Mouse (Mus musculus) A20 (cell line): ENCODE measurements around the gene Slf2.

Source experiments
- DNase-seq: peaks from one replicate; pipeline ENCODE4 v3.0.0-alpha.2; 2011; ENCODE audit warnings: low read depth, low spot score

Gene Slf2

DNA sequence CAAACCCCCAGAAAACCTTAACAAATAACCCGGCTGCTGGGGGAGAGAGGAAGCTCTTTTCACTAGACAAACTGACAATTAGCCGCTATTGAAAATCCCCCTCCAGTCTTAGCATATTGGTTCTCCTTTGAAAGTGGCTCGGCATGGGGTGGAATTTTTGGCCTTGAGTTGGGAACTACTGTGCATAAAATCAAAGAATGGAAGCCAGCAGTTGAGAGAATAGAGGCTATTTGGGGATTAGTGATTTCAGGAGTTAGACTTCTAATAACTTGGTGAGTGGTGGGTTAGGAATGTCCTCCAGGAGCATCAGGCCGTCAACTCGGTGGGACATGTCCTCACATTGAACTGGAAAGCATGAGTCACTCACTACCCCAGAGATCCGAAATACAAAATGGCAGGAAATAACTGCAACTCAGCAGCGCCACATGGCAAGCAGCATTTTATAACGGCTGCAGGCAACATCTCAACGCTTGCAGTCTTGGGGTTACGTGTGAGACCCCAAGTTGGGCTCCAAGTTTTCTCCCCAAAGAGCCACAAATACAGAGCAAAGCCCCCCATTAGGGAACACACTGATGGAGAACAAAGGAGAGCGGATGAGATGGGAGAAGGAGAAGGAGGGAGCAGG is 22.0 kb upstream of the Slf2 start:
- DNase-seq: no peak

DNA sequence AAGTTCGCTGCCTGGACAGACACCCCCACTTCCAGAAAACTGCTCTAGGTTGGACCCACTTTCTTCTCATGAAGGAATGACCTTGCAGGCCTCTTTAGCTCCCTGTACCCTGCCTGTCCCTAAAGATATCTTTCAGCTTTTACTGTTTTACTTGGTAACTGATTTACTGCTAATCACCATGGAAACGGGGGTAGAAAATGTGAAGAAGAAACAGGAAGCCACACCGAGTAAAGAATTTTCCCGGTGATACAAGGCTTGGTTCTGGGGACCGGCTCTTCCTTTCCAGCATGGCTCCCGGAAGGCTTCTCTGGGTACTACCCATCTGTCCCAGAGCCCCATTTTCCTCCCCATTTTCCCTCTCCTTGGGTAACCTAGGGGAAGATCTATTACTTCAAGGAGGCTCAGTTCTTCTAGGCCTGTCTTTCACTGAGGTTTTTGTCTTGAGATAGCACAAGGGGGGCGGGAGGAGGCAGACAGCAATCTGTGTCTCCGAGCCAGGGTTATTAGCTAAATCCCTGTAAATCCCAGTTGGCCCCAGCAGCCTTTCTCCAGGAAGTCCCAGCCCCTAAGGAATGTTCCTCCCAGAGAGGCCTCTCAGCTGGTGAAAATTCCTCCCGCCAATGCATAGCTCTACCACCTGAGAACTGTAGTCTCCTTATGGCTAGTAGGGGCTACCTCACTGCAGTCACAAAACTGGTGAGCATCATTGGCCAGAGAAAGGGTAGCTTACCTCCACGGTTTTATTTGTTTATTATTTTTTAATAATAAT is 16.3 kb upstream of the Slf2 start:
- DNase-seq: no peak

DNA sequence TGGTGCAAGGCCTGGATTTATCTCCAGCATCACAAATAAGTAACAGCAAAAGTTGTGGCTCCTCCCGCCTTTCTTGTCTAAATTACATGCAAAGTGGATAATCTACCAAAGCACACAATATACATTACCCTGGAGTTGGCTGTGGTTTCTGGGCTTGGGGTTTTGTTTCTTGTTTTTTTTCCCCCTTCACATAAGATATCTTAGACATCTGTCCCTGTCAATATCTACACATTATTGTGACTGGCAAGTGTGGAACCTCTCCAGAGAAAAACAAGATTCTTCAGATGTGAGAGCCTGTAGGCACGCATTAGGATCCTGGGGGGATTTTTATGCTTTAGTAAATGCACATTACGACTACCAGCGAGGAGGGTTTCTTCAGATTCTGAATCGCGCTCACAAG is 12.8 kb upstream of the Slf2 start:
- DNase-seq: no peak

DNA sequence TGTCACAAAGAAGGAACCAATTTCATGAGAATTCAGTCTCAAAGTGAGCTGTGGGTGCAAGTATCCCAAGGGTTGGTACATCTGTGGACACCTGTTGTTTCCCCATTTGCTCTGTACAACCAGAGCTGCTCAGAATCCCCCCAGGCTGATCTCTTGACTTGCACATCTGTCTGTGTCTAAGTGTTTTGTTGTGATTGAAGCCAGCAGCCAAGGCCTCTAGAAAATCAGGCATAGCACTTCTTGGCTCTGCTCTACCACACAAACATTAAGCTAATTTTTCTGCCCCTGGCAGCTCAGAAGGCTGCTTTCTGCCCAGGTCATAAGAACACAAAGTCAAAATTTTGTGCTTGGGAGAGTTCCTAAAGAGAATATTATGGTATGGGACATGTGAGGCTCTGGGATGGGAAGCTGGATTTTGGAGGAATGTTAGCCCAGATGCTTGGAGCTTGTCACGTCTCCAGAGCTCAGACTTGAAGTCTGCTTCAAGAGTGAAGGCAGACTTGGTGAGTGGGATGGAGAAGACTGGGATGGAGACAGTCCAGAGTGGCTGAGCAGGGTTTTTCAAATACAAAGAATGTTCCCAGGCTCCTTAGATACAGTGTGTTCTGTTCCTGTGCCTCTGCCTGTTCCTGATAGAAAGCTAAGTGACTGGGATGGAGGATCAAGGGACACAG is 9.3 kb upstream of the Slf2 start:
- no peak for DNase-seq

GRCm38 (mm10) chr19:44922521-44922920 is 8.4 kb upstream of the Slf2 start:
- no peak for DNase-seq

GRCm38 (mm10) chr19:44924699-44925098 is 6.3 kb upstream of the Slf2 start:
- DNase-seq: no peak

GRCm38 (mm10) chr19:44926781-44927180 is 4.2 kb upstream of the Slf2 start:
- DNase-seq: no peak

- DNase-seq: no peak
Measured at GRCm38 (mm10) chr19:44927250-44927649, 3.7 kb upstream of the Slf2 start.

DNA sequence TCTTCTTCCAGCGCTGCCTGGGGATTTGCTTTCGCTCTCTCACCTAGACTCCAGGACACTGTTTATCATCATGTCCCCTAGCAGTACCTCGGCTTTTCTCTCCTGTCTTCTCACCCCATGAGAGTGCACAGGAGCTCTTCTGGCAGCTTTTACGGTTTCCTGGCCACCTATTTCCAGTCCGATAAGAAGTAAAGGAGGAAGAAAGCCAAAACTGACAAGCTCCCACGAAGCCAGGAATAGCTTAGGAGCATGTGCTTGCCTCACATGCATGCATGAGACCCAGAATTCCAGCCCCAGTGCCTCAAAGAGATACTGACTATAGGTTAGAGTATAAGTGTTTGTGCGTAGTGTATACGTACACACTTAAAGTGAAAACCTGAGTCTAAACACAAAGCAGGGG is 2.8 kb upstream of the Slf2 start:
- no peak for DNase-seq

DNA sequence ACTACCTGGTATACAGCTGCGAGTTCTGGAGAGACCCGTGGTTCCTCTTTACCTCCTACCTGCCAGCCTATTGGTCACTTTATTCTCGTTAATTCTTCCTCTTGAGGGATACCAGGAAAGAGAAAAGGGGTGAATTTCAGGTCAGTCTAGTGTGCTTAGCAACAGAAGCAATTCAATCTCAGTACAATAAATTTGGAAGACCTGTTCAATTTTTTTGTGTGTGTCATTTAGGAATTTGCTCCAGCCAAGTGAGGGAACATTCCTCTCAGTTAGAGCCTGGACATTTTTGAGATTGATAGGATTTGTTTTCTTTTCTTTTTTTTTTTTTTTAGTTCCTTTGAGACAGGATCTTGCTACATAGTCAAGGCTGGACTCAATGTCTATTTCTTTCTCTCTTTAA is 1.7 kb upstream of the Slf2 start:
- no peak for DNase-seq

DNA sequence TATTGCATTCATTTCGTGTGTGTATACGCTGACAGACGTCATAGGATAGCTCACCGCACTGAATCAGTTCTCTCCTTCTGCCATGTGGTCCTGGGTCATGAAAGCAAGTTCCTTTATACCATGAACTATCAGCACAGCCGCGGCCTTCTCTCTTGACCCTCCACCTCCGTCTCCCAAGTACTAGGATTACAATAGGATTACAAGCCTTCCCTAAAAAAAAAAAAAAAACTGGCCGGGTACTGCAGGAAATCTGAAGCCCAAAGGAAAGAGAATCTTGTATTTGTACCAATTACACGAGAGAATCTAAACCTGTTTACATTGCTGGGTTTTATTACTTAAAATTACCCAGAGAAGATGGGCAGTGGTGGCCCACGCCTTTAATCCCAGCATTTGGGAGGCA is 1.3 kb upstream of the Slf2 start:
- DNase-seq: no peak

GRCm38 (mm10) chr19:44930122-44930521 is 829 bp upstream of the Slf2 start:
- DNase-seq: no peak

GRCm38 (mm10) chr19:44931454-44931759 is 456 bp downstream of the Slf2 start:
- peak; percentile 95 for DNase-seq

- DNase-seq: no peak
Measured at GRCm38 (mm10) chr19:44932051-44932450, 1.1 kb downstream of the Slf2 start.

DNA sequence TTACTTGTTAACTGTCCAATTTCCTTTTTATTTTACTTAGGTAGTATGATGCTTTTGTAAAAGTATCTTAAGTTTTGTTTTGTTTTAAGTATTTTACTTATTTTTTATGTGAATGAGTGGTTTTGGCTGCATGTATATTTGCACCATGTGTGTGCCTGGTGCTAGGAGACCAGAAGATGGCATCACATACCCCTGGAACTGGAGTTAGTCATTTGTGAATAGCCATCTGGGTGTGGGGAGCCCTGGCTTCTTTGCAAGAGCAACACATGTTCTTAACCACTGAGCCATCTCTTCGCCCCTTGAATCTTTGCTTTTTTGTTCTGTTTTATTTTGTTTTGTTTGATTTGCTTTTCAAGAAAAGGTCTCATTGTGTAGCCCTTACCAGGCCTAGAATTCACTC is 2.2 kb downstream of the Slf2 start:
- peak; percentile 42 for DNase-seq

DNA sequence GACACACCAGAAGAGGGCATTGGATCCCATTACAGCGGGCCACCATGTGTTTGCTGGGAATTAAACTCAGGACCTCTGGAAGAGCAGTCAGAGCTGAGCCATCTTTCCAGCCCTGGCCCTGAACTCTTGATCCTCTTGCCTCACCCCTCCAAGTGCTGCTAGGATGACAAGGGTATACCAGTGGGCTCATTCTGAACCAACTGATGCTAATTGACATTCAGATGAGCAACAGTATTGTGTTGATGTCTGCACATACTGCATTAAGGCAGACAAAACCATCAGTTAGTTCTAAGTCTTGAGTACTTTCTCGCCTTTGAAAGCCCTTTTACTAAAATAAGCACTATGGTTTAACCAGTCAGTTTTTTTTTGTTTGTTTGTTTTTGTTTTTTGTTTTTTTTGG is 28.7 kb downstream of the Slf2 start:
- no peak for DNase-seq

DNA sequence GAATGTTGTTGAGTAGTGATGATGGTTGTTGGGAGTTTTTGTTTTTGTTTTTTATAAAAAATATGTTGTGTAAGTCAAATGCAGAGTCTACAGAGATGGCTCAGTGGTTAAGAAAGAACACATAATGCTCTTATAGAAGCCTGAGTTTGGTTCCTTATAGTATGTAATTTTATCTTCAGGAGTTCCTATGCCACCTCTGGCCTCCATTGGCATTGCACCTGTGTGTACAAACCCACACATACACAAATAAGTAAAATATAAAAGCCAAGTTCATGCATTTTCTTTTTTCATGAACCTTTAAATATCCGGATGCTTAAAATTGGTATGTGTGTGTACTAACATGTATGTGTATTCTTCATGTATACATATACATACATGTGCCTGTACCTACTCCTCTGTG is 35.0 kb downstream of the Slf2 start:
- DNase-seq: no peak

- no peak for DNase-seq
Measured at GRCm38 (mm10) chr19:44968329-44968728, 37.4 kb downstream of the Slf2 start.

- no peak for DNase-seq
Measured at GRCm38 (mm10) chr19:44976636-44977035, 45.7 kb downstream of the Slf2 start.

GRCm38 (mm10) chr19:44977148-44977547 is 46.2 kb downstream of the Slf2 start:
- DNase-seq: no peak

GRCm38 (mm10) chr19:44980787-44981186 is 49.8 kb downstream of the Slf2 start:
- no peak for DNase-seq

GRCm38 (mm10) chr19:44982477-44983115 is 51.6 kb downstream of the Slf2 start:
- DNase-seq: no peak

DNA sequence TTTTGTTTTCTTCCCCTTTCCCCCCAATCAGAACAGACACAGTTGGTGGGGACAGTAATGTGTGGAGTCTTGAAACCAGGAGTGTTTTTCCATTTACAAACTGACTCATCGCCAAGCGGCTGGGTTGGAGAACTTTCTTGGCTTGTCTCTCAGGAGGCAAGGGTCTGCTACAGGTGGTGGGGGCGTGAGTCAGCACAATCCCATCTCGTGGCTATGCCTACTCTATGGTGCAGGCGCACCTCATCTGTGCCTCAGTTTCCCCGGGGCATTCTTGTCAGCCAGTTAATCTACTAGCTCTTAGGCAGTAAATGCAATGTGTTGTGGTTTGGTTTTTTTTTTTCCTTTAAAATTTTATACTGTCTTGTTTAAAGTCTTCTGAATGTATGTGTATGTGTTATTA is 52.4 kb downstream of the Slf2 start:
- DNase-seq: no peak
